In genomic region chr3:55373689-55374088, GRCm38 (mm10) we compare ENCODE assay signal across 8 mouse cellular contexts.
DNase-seq lines count a peak whose midpoint lies in the region; ATAC-seq lines count a peak whose summit lies in the region.

No protein-coding gene starts in this region.

- peak overlapping the region; percentile 70 for H3K27ac ChIP-seq in midbrain, embryonic 10.5 days (replicated peaks)
- H3K27ac ChIP-seq in stomach, embryonic 15.5 days = no peak overlapping the region

- no peaks in the 10 kb centered on the region for H3K9me3 ChIP-seq in midbrain, embryonic 10.5 days (replicated peaks)
- H3K9me3 ChIP-seq in stomach, embryonic 15.5 days = no peaks in the 10 kb centered on the region

- peak; percentile 29 for DNase-seq in adrenal gland, postnatal 10 days
- DNase-seq in adrenal gland, postnatal 25 days = no peak
- DNase-seq in cerebellum, adult 9-11 months = peak; percentile 80
- DNase-seq in frontal cortex, postnatal 14 days (ENCODE audit: low spot score in 2 of 2) = peak; percentile 74 to 76
- DNase-seq in left cerebral cortex, postnatal 10 days (ENCODE audit: extremely low spot score in 1 of 2, low spot score in 2 of 2) = peak; percentile 64 to 86
- peak; percentile 71 for DNase-seq in midbrain, embryonic 10.5 days (ENCODE audit: low spot score)

- H3K36me3 ChIP-seq in midbrain, embryonic 10.5 days = no peaks in the 10 kb centered on the region
- no peaks in the 10 kb centered on the region for H3K36me3 ChIP-seq in stomach, embryonic 15.5 days

- intact Hi-C loops in left cerebral cortex, postnatal 10 days (cut with DNase I) = no loop called here

- peaks cover 6% of the 10 kb centered on the region for H3K4me1 ChIP-seq in midbrain, embryonic 10.5 days
- H3K4me1 ChIP-seq in stomach, embryonic 15.5 days = no peaks in the 10 kb centered on the region

- H3K4me3 ChIP-seq in midbrain, embryonic 10.5 days = peak overlapping the region; percentile 52
- H3K4me3 ChIP-seq in stomach, embryonic 15.5 days (replicated peaks) = peak overlapping the region; percentile 41

- H3K4me2 ChIP-seq in stomach, embryonic 15.5 days = peak overlapping the region; percentile 69

- H3K27me3 ChIP-seq in midbrain, embryonic 10.5 days (ENCODE audit: low read depth, poor library complexity, severe bottlenecking) = peaks cover 8% of the 10 kb centered on the region; the same call in 1 of the 2 replicates
- H3K27me3 ChIP-seq in stomach, embryonic 15.5 days (replicated peaks) = no peaks in the 10 kb centered on the region

- peak; percentile 75 for ATAC-seq in inflammation-experienced regulatory T-cells, adult 6 months
- peak; percentile 47; the same call in 1 of the 2 replicates for ATAC-seq in stomach, embryonic 15.5 days (ENCODE audit: insufficient read depth, low FRiP score, low read depth)

- 6% methylated on average over 11 of the region's 11 CpGs for WGBS in midbrain, embryonic 10.5 days
- WGBS in stomach, embryonic 15.5 days = 2% methylated on average over 11 of the region's 11 CpGs

- no peak overlapping the region for H3K9ac ChIP-seq in stomach, embryonic 15.5 days
